Mouse (Mus musculus) olfactory bulb, adult 2 months (tissue): Measurements from ENCODE around the gene Clic5.

Experiments
- CTCF ChIP-seq: fragments of 200-500 bp; IDR thresholded peaks from 2 replicates; pipeline ENCODE4 v1.5.1; 2012; ENCODE audit warnings: low read depth, mild to moderate bottlenecking, low read length, moderate library complexity; ENCODE audit not compliant: insufficient read depth
- POLR2A ChIP-seq: fragments of 200-500 bp; IDR thresholded peaks from 2 replicates; pipeline ENCODE4 v1.6.1; 2012; ENCODE audit warnings: mild to moderate bottlenecking, low read depth, low read length, moderate library complexity; ENCODE audit not compliant: insufficient read depth

DNA sequence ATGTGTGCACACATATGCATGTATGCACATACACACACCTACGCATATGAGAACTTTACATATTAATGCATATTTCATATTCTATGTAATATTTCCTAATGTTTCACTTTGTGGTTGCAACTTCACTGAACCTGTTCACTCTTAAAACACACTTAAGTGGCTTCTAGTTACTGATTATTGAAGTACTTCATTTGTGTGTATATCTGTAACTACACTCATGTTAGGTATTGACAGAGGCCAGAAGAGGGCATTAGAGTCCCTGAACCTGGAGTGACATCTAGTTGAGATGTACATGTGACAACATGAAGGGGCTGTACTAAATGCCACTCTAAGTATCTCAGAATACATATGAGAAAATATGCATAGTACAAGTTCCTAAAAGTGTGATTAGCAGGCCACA is 99.9 kb downstream of the Clic5 start:
- no peak for TF ChIP-seq POLR2A
- TF ChIP-seq CTCF = no peak
